ENCODE assay signal across 3 mouse cellular contexts in genomic region chr11:95501826-95502225, GRCm38 (mm10). TPM values are rescaled to one million over a fixed set of nuclear protein-coding genes. Genes with fewer than 3 reads are reported as not detected.
"Had no signal": no experiment of that assay in that cellular context is flagged by ENCODE, and none has a peak within 500 bp of the region (broad histone marks: within the 10 kb centered on the region; RNA-seq: fewer than 3 reads in every experiment).

No protein-coding gene starts in this region.

RNA-seq across cellular contexts. Expression of gene Nxph3, which starts 12.5 kb away (rescaled TPM):
- total RNA-seq: common myeloid progenitor, adult 5-6 weeks; granulocyte monocyte progenitor cell, adult 5-6 weeks had no signal
- polyA plus RNA-seq: erythroblast, embryonic 14.5 days had no signal
